Mouse (Mus musculus) left cerebral cortex, adult 18-20 months (tissue): ENCODE measurements around the gene Plxnb2. TPM values are rescaled to one million over a fixed set of nuclear protein-coding genes. Genes with fewer than 3 reads are reported as not detected.

ENCODE experiments used
- DNase-seq, 2 experiments: peaks; one replicate each; pipeline ENCODE4 v3.0.0; 2021 to 2022; ENCODE audit warnings: low spot score in 2 of 2, mixed read lengths in 1 of 2
- microRNA-seq, 2 experiments: library from miRNA; unstranded; fragments of <30 nt; microRNA quantifications; one replicate each; pipeline ENCODE4 v1.2.0; 2021
- total RNA-seq, 2 experiments: library from RNA; stranded (reverse); gene quantifications; 2 replicates each; pipeline ENCODE4 v1.2.3; 2021

Gene Plxnb2
- total RNA-seq, 2 experiments from 2014 or later: 47.3 to 54.9 TPM

- peak; percentile 85 to 87 for DNase-seq
These were observed 51.9 kb downstream of the Plxnb2 start, which contains the start of gene Hdac10 for GRCm38 (mm10) chr15:89128382-89129350. Gene Hdac10 (minus strand): TSS chr15:89128700.

- DNase-seq: no peak
These were observed 53.1 kb downstream of the Plxnb2 start for GRCm38 (mm10) chr15:89127364-89127940.

GRCm38 (mm10) chr15:89126622-89127021 is 54.0 kb downstream of the Plxnb2 start:
- DNase-seq: no peak

GRCm38 (mm10) chr15:89125351-89125750 is 55.2 kb downstream of the Plxnb2 start:
- no peak for DNase-seq

GRCm38 (mm10) chr15:89124312-89124711 is 56.3 kb downstream of the Plxnb2 start:
- DNase-seq: no peak

DNA sequence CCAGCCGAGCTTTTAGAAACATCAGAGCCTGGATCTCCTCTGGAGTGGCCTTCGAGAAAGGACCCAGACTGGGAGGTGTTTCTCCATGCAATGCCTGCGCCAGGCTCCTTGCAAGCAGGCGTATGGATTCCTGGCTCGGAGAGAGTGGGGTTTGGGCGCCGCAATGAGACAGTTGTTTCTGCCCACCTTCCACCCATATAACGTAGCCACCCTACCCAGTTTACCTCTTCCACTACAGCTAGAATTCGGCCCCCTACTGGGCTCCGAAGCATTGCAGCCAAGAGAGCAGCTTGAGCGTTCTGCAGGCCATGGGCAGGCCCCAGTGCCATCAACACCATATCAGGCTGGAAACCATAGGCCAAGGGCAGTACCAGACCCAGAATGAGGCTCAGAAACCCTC is 57.0 kb downstream of the Plxnb2 start:
- DNase-seq: peak; percentile 66 to 71

- DNase-seq: peak; percentile 96 to 98
These were observed 57.8 kb downstream of the Plxnb2 start, which contains the start of gene Tubgcp6 for GRCm38 (mm10) chr15:89122649-89123366. Gene Tubgcp6 (minus strand): TSS chr15:89123112.

GRCm38 (mm10) chr15:89118007-89118406 is 62.6 kb downstream of the Plxnb2 start:
- DNase-seq: no peak

GRCm38 (mm10) chr15:89110147-89110546 is 70.4 kb downstream of the Plxnb2 start:
- DNase-seq: no peak

DNA sequence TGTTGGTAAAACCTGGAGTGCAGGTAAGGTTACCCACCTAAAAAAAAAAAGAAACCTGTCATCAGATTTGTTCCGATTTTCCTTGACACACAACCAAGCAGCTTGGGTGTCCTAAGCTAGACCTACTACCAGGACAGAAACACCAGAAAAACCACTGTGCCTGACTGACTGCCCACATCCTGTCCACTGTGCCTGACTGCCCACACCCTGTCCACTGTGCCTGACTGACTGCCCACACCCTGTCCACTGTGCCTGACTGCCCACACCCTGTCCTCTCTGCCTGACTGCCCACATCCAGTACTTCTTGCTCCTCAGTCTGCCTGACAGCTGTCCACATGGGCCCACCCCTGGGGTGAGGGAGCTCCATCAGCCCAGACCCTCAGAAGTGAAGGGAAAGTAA is 73.6 kb downstream of the Plxnb2 start:
- no peak for DNase-seq

DNA sequence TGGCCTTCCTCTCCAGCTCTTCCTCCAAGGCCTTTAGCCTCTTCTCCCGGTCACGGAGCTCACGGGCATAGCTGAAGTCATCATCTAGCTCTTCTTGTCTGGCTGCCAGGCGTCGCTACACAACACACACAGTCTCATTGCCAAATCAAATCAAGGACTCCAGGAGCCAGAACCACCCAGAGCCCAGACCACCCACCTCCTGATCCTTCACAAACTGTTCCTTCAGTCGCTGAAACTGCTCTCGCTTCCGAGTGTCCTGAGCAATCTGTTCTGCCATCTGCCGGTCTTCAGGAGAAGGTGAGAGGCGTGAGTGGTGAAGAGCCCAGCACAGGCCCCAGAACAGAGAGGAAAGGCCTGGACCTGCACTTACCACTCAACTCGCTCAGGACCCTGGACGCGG is 74.5 kb downstream of the Plxnb2 start:
- DNase-seq: peak; percentile 65 to 81

Small RNAs within 50 kb of the gene (microRNA-seq; reads per million reads assigned to microRNA genes)
- gene Mir6958 (5.9 to 6.0 reads per million in 2 experiments), gene Mir7118 (0.25 to 1.3 reads per million in 2 experiments)

Other genes starting within 250 kb of the Plxnb2 start
- 1 to 10 TPM in 1 of 2 experiments, under 1 TPM in 1; 0.87 to 2.2 TPM for gene Ttll8, start 226.4 kb downstream of the Plxnb2 start, total RNA-seq
- 100 to 1,000 TPM; 101 to 104 TPM for gene Mlc1, start 201.8 kb downstream of the Plxnb2 start, total RNA-seq
- gene Mov10l1, start 197.9 kb downstream of the Plxnb2 start, total RNA-seq: not detected
- 100 to 1,000 TPM; 107 to 114 TPM for gene Panx2, start 121.1 kb downstream of the Plxnb2 start, total RNA-seq
- 10 to 100 TPM; 20.8 to 20.9 TPM for gene Trabd, start 105.7 kb downstream of the Plxnb2 start, total RNA-seq
- 10 to 100 TPM; 20.1 to 23.0 TPM for gene Selenoo, start 91.7 kb downstream of the Plxnb2 start, total RNA-seq
- 10 to 100 TPM; 31.4 to 34.6 TPM for gene Tubgcp6, start 57.7 kb downstream of the Plxnb2 start, total RNA-seq
- 10 to 100 TPM; 15.2 to 15.8 TPM for gene Hdac10, start 52.1 kb downstream of the Plxnb2 start, total RNA-seq
- 1 to 10 TPM; 7.4 to 9.2 TPM for gene Mapk12, start 40.1 kb downstream of the Plxnb2 start, total RNA-seq
- 10 to 100 TPM; 49.1 to 55.1 TPM for gene Mapk11, start 31.2 kb downstream of the Plxnb2 start, total RNA-seq
- 10 to 100 TPM; 45.9 to 52.9 TPM for gene Dennd6b, start 15.7 kb upstream of the Plxnb2 start, total RNA-seq
- 100 to 1,000 TPM; 155 to 157 TPM for gene Ppp6r2, start 30.8 kb upstream of the Plxnb2 start, total RNA-seq
- 100 to 1,000 TPM; 204 to 220 TPM for gene Sbf1, start 134.5 kb upstream of the Plxnb2 start, total RNA-seq
- not detected for gene Adm2, start 141.9 kb upstream of the Plxnb2 start, total RNA-seq
- not detected for gene Miox, start 153.6 kb upstream of the Plxnb2 start, total RNA-seq
- gene Lmf2, start 174.9 kb upstream of the Plxnb2 start, total RNA-seq: 10 to 100 TPM; 17.8 to 21.2 TPM
- gene Ncaph2, start 174.9 kb upstream of the Plxnb2 start, total RNA-seq: 100 to 1,000 TPM; 111 to 119 TPM
- 10 to 100 TPM; 27.7 to 28.6 TPM for gene Sco2, start 193.1 kb upstream of the Plxnb2 start, total RNA-seq
- 1 to 10 TPM; 1.5 TPM for gene Tymp, start 196.3 kb upstream of the Plxnb2 start, total RNA-seq
- 1 to 10 TPM; 2.0 to 2.1 TPM for gene Odf3b, start 198.5 kb upstream of the Plxnb2 start, total RNA-seq
- gene Klhdc7b, start 204.1 kb upstream of the Plxnb2 start, total RNA-seq: 1 to 10 TPM in 1 of 2 experiments, under 1 TPM in 1; 0.82 to 1.0 TPM
- gene Syce3, start 229.7 kb upstream of the Plxnb2 start, total RNA-seq: not detected
- 1 to 10 TPM; 1.9 to 2.3 TPM for gene Cpt1b, start 245.1 kb upstream of the Plxnb2 start, total RNA-seq
- 1 to 10 TPM; 1.6 to 2.0 TPM for gene C730034F03Rik, start 248.8 kb upstream of the Plxnb2 start, total RNA-seq
- under 1 TPM in 1 of 2 experiments, not detected in 1; 0.09 TPM for gene Gm44502, start 248.9 kb upstream of the Plxnb2 start, total RNA-seq
- 10 to 100 TPM; 42.7 to 45.2 TPM for gene Chkb, start 249.1 kb upstream of the Plxnb2 start, total RNA-seq